Mouse (Mus musculus) neutrophil, adult 5-6 weeks (primary cell): Measurements from ENCODE around the gene Gm7075. TPM values are rescaled to one million over a fixed set of nuclear protein-coding genes. Genes with fewer than 3 reads are reported as not detected.
A peak's percentile ranks its signal among the peaks of the same experiment; 100 is the strongest.

Experiments
- ATAC-seq: fragments of 151-379, 151-347 bp; 2 replicates; pipeline ENCODE4 v1.8.0; 2017; ENCODE audit warnings: mild to moderate bottlenecking, moderate TSS enrichment; ENCODE audit not compliant: insufficient number of reproducible peaks, poor library complexity, low FRiP score, severe bottlenecking; ENCODE audit errors: extremely low read depth
- total RNA-seq: library from RNA; stranded (forward); fragments of 200-1000 nt; gene quantifications from 2 replicates; pipeline ENCODE4 v1.2.3, GENCODE M21; 2017

Gm7075 gene
- total RNA-seq, 1 experiment from 2014 or later = not detected

GRCm38 (mm10) chr10:63378948-63379680, 42.5 kb downstream of the Gm7075 start:
- no peak for ATAC-seq

- ATAC-seq = peak; percentile 88
These were observed 44.1 kb downstream of the Gm7075 start for GRCm38 (mm10) chr10:63377468-63377867.

GRCm38 (mm10) chr10:63376303-63376702, 45.3 kb downstream of the Gm7075 start:
- ATAC-seq = no peak

Other genes with a start within 250 kb of the Gm7075 start
- gene Mypn, start 217.8 kb downstream of the Gm7075 start, total RNA-seq = not detected in 2 replicates
- gene Herc4, start 178.0 kb downstream of the Gm7075 start, total RNA-seq = 388 and 417 TPM in 2 replicates
- 63.9 and 69.2 TPM in 2 replicates for gene Sirt1, start 40.1 kb downstream of the Gm7075 start, total RNA-seq
- 2.2 and 2.4 TPM in 2 replicates for gene Dnajc12, start 39.3 kb downstream of the Gm7075 start, total RNA-seq
- gene Ctnna3, start 8.3 kb upstream of the Gm7075 start, total RNA-seq = not detected in 2 replicates